Comparison of ENCODE assay signal across 13 mouse cellular contexts in the genomic region with DNA sequence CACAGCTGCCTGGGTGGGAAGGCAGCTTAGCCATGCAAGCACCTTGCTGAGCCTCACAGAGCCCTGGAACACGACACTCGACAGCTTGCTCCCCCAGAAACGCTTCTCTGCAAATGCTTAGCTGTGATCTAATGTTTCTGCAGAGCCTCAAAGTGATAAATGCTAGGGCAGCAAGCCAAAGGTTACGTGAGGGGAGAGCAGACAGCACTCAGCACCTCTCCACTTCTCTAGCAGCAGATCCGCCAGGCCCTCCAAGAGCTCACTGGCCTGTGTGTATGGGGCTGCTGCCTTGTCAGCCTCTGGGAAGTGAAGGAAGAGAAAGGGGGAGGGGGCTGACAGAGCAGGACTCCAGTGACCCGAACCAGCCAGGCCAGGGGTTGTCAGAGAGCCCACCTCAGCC. TPM values are rescaled to one million over a fixed set of nuclear protein-coding genes. Genes with fewer than 3 reads are reported as not detected.
A peak's percentile ranks its signal among the peaks of the same experiment; 100 is the strongest.
DNase-seq lines count a peak whose midpoint lies in the region; ATAC-seq and TF ChIP-seq lines count a peak whose summit lies in the region.
"Had no signal": no experiment of that assay in that cellular context is flagged by ENCODE, and none has a peak within 500 bp of the region (broad histone marks: within the 10 kb centered on the region; RNA-seq: fewer than 3 reads in every experiment).

No protein-coding gene starts in this region.

- H3K27ac ChIP-seq in cerebellum, adult 2 months (ENCODE audit: insufficient read depth, low read length), result peak overlapping the region; percentile 57
- H3K27ac ChIP-seq in embryonic facial prominence, embryonic 14.5 days (replicated peaks; ENCODE audit: low read depth, low read length), result no peak overlapping the region
- H3K27ac ChIP-seq: embryonic facial prominence, embryonic 12.5 days; midbrain, embryonic 10.5 days; neural tube, embryonic 12.5 days had no signal

- DNase-seq in cerebellum, adult 2 months, result peak; percentile 54 to 70
- no peak for DNase-seq in cerebellum, postnatal 4 days (ENCODE audit: low spot score in 2 of 2)
- DNase-seq in heart, adult 18-20 months, result peak; percentile 60 to 69
- no peak for DNase-seq in heart, postnatal 36 days
- DNase-seq in embryonic facial prominence, embryonic 14.5 days (ENCODE audit: low spot score), result peak; percentile 32
- DNase-seq in heart, postnatal 10 days, result peak; percentile 76 to 77
- DNase-seq in thymus, postnatal 4 days, result no peak
- DNase-seq in adrenal gland, postnatal 4 days (ENCODE audit: low spot score in 2 of 2), result no peak
- DNase-seq: right cerebral cortex, adult 18-20 months had no signal

- H3K4me3 ChIP-seq in cerebellum, adult 2 months (replicated peaks; ENCODE audit: insufficient read depth, low read depth, low read length), result no peak overlapping the region
- no peak overlapping the region for H3K4me3 ChIP-seq in embryonic facial prominence, embryonic 14.5 days (ENCODE audit: low read depth, low read length)
- H3K4me3 ChIP-seq: embryonic facial prominence, embryonic 12.5 days; midbrain, embryonic 10.5 days; neural tube, embryonic 12.5 days had no signal

- TF ChIP-seq POLR2A in cerebellum, adult 2 months (IDR thresholded peaks at IDR 0.05; ENCODE audit: borderline replicate concordance, insufficient read depth, low read length), result no peak

- no peaks in the 10 kb centered on the region for H3K27me3 ChIP-seq in cerebellum, adult 2 months (ENCODE audit: control insufficient read depth, insufficient read depth, low read length)
- no peaks in the 10 kb centered on the region for H3K27me3 ChIP-seq in embryonic facial prominence, embryonic 14.5 days (replicated peaks; ENCODE audit: control insufficient read depth, insufficient read depth, low read length)
- H3K27me3 ChIP-seq: embryonic facial prominence, embryonic 12.5 days; neural tube, embryonic 12.5 days had no signal

- intact Hi-C loops in heart, postnatal 36 days (cut with DNase I), result loop anchor here (2.0 kb wide), 1 partner anchor 21 kb away; no protein-coding TSS in a partner anchor
- intact Hi-C loops in heart, postnatal 10 days (cut with DNase I), result no loop called here

- TF ChIP-seq CTCF in cerebellum, adult 2 months (IDR thresholded peaks at IDR 0.05; ENCODE audit: borderline replicate concordance, insufficient read depth, low read depth, low read length), result no peak

- H3K4me1 ChIP-seq in cerebellum, adult 2 months (ENCODE audit: control insufficient read depth, insufficient read depth, low read length), result peaks cover 57% of the 10 kb centered on the region
- peaks cover 6% of the 10 kb centered on the region; the same call in 1 of the 2 replicates for H3K4me1 ChIP-seq in embryonic facial prominence, embryonic 14.5 days (ENCODE audit: control insufficient read depth, insufficient read depth, low read length)

- H3K9ac ChIP-seq in embryonic facial prominence, embryonic 14.5 days (ENCODE audit: low read depth, low read length), result no peak overlapping the region
- H3K9ac ChIP-seq: embryonic facial prominence, embryonic 12.5 days; neural tube, embryonic 12.5 days had no signal

- H3K4me2 ChIP-seq in embryonic facial prominence, embryonic 14.5 days (ENCODE audit: low read depth, low read length), result no peak overlapping the region
- H3K4me2 ChIP-seq: embryonic facial prominence, embryonic 12.5 days; neural tube, embryonic 12.5 days had no signal

- peaks cover 65% of the 10 kb centered on the region for H3K36me3 ChIP-seq in embryonic facial prominence, embryonic 14.5 days (ENCODE audit: control insufficient read depth, insufficient read depth, low read length)

- WGBS in cerebellum, adult 2 months, result 24% methylated on average over 6 of the region's 6 CpGs
- WGBS in embryonic facial prominence, embryonic 14.5 days, result 69% methylated on average over 6 of the region's 6 CpGs

- ATAC-seq in embryonic facial prominence, embryonic 14.5 days (ENCODE audit: low read depth), result no peak

- H3K9me3 ChIP-seq in embryonic facial prominence, embryonic 14.5 days (ENCODE audit: control insufficient read depth, low read length), result no peaks in the 10 kb centered on the region
- H3K9me3 ChIP-seq: embryonic facial prominence, embryonic 12.5 days; midbrain, embryonic 10.5 days; neural tube, embryonic 12.5 days had no signal

RNA-seq across cellular contexts. Expression of a gene that starts 27.1 kb away (rescaled TPM):
- 42.8 and 46.2 TPM in 2 replicates for polyA plus RNA-seq in cerebellum, adult 2 months (2012; rRNA removed)
- total RNA-seq in heart, adult 18-20 months (2021), result 10 to 100 TPM; 38.2 to 41.2 TPM
- 10 to 100 TPM; 39.0 to 42.7 TPM for total RNA-seq in heart, postnatal 36 days (2021)
- polyA plus RNA-seq in embryonic facial prominence, embryonic 14.5 days (2014; fragmentation: Nextera tagmentation; extraction: Ambion mirVana), result 31.7 and 32.2 TPM in 2 replicates
- 10 to 100 TPM; 50.1 to 58.1 TPM for total RNA-seq in heart, postnatal 10 days (2021)
- total RNA-seq in adrenal gland, postnatal 4 days (2021), result 10 to 100 TPM; 53.7 to 62.5 TPM

RNA-seq across cellular contexts. Expression of a gene that starts 36.2 kb away (rescaled TPM):
- polyA plus RNA-seq in cerebellum, adult 2 months (2012; rRNA removed), result 3.3 and 3.4 TPM in 2 replicates
- total RNA-seq in heart, adult 18-20 months (2021), result under 1 TPM; 0.40 to 0.44 TPM
- under 1 TPM; 0.44 to 0.62 TPM for total RNA-seq in heart, postnatal 36 days (2021)
- polyA plus RNA-seq in embryonic facial prominence, embryonic 14.5 days (2014; fragmentation: Nextera tagmentation; extraction: Ambion mirVana), result 0.29 and 0.38 TPM in 2 replicates
- under 1 TPM; 0.30 to 0.38 TPM for total RNA-seq in heart, postnatal 10 days (2021)
- total RNA-seq in adrenal gland, postnatal 4 days (2021), result 1 to 10 TPM; 1.3 to 1.5 TPM
- total RNA-seq: gastrocnemius, postnatal 4 days had no signal

Comparison
In these comparisons a context has a peak if more than half of its experiments do, and no peak if none do; other contexts are left out.
1. DNase-seq: peak in cerebellum, adult 2 months (2 of 2), heart, adult 18-20 months (2 of 2), embryonic facial prominence, embryonic 14.5 days (single experiment) and heart, postnatal 10 days (2 of 2); none in cerebellum, postnatal 4 days (0 of 2), heart, postnatal 36 days (0 of 2), thymus, postnatal 4 days (single experiment) and adrenal gland, postnatal 4 days (0 of 2).